1 mouse cellular context compared by ENCODE assay signal in the genomic region with DNA sequence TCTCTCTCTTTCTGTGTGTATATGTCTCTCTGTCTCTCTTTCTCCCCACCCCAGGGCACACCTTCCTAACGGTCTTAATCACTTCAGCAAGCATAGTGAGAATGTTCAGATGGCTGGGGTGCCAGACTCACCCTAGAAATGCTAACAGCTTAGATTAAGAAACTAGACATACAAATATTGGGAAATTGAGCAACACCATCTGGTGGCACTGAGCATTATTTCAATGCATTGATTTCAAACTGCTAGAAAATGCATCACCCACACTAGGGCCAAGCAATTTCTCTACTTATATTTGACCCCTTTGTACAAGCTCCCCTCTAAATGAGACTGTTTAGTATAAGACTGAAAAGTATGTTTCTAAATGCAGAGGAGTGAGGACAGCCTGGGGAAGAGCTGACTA.
TF ChIP-seq lines count a peak whose summit lies in the region.

No protein-coding gene starts in this region.

TF ChIP-seq in CH12.LX, 34 proteins besides CTCF, POLR2A, EP300 and RAD21 (continued from another document):
- no peak for TF ChIP-seq MYC (IDR thresholded peaks at IDR 0.05; ENCODE audit: low read depth, low read length)
- TF ChIP-seq ELF1 (IDR thresholded peaks at IDR 0.05; ENCODE audit: low read depth, low read length), result no peak
- TF ChIP-seq KAT2A (IDR thresholded peaks at IDR 0.05; ENCODE audit: insufficient replicate concordance, low read length), result no peak
